Mouse (Mus musculus) inflammation-experienced regulatory T-cells (primary cell): ENCODE measurements around the gene Pilra. TPM values are rescaled to one million over a fixed set of nuclear protein-coding genes. Genes with fewer than 3 reads are reported as not detected.

Experiments
- polyA plus RNA-seq, 2 experiments: library from polyadenylated mRNA; unstranded; fragments of 100-300 nt; shearing (Covaris generic); gene quantifications; one replicate each; pipeline ENCODE4 v1.2.1; 2017

Gene Pilra
- polyA plus RNA-seq = 1 to 10 TPM in 1 of 2 experiments, under 1 TPM in 1; 0.36 to 4.3 TPM

GRCm38 (mm10) chr5:137835966-137836520 is at the start of gene Pilra:
TSS of gene Pilra (minus strand) at chr5:137836281.

DNA sequence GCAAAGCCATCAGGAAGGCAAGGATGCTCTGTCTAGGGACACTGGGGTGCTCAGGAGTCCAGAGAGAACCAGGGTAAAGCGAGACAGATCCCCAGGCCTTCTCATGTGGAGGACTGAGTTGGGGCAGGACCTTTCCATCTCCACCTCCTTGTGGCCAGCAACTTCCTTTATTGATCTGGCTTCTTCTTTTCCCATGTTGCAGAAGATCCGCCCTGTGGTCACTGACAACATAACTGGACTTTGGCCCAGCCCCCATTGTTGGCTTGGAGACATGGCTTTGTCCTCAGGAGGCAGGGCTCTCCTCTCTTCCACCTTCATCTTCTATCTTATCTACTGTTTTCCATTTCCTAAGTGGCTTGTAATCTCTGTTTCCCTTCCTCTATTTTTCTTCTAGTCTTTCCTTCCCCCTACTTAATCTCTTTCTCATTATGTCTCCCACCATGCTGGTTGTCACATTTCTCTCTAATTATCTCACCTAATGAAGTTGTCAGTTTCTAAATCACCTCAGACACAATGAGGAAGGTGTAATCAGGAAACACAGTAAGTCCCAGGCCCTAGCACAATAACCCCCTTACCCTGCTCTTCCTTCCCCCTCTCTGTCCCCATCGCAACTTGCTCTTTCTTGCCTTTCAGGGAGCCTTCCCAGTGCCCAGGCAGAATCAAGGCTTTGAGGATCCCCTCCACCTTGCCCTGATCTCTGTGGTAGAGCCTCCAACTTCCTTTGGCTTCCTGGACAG is 35.7 kb upstream of the Pilra start, which contains the start of gene Pilrb2:
Gene Pilrb2 (minus strand): TSS at position 172 of the 737 bp plus-strand sequence.

GRCm38 (mm10) chr5:137857960-137858710 is 22.1 kb upstream of the Pilra start, which contains the start of gene Pilrb1:
TSS of gene Pilrb1 (minus strand) at chr5:137858106.

DNA sequence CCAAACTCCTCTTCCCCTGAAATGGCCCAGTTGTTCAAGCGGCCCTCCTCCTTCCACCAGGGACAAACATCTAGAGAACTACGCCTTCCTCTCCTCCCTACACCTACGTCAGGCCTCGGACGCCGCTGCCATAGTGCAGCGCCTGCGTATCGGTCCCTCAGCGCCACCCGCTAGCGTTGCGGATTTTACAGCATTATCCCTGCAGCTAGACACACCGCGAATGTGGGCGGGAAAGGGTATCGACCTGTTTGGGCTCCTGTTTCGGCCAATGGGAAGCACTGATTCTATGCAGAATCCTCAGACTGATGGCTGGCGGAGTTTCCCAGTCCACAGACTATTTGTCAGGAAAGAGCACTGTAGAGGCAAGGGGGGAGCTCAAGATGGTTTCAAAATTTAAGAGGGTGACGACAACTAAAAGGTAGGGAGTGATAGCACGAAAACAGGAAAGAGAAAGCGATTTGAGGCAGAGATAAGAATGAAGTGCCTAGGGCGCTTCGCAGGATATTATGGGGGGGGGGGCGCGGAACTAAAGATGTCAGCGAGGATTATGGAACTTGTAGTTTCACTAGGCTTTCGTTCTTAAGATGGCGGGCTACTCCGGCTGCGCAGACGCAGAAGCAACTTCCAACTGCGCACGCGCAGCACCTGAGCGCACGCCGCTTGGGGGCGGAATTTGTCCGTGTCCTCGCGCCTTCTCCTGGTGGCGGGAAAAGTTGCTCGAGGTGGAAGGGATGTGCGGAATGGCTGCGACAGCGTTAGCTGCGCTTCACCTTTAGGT is 48.7 kb downstream of the Pilra start, which contains the start of the genes Mepce and Zcwpw1:
Gene Mepce (minus strand): TSS at position 505 of the 778 bp plus-strand sequence.
Gene Zcwpw1 (plus strand): TSS at position 648 of the 778 bp plus-strand sequence.

GRCm38 (mm10) chr5:137778635-137779034 is 57.4 kb downstream of the Pilra start, which contains the start of gene Ppp1r35:
TSS of gene Ppp1r35 (plus strand) at chr5:137778849.

Other genes starting within 250 kb of the Pilra start
- gene Mospd3, start 235.2 kb downstream of the Pilra start, polyA plus RNA-seq = 10 to 100 TPM; 85.5 to 87.9 TPM
- 1 to 10 TPM in 1 of 2 experiments, under 1 TPM in 1; 0.69 to 1.2 TPM for gene Pcolce, start 222.5 kb downstream of the Pilra start, polyA plus RNA-seq
- gene Fbxo24, start 207.3 kb downstream of the Pilra start, polyA plus RNA-seq = under 1 TPM; 0.33 to 0.52 TPM
- 100 to 1,000 TPM; 290 to 324 TPM for gene Lrch4, start 207.2 kb downstream of the Pilra start, polyA plus RNA-seq
- 10 to 100 TPM; 73.7 to 90.1 TPM for gene Gm20605, start 207.1 kb downstream of the Pilra start, polyA plus RNA-seq
- gene Sap25, start 194.9 kb downstream of the Pilra start, polyA plus RNA-seq = 100 to 1,000 TPM; 128 to 152 TPM
- under 1 TPM in 1 of 2 experiments, not detected in 1; 0.99 TPM for gene Irs3, start 190.6 kb downstream of the Pilra start, polyA plus RNA-seq
- 10 to 100 TPM; 24.5 to 38.9 TPM for gene Agfg2, start 151.6 kb downstream of the Pilra start, polyA plus RNA-seq
- 1 to 10 TPM in 1 of 2 experiments, under 1 TPM in 1; 0.16 to 1.3 TPM for gene Nyap1, start 94.7 kb downstream of the Pilra start, polyA plus RNA-seq
- 100 to 1,000 TPM; 338 to 405 TPM for gene Tsc22d4, start 90.6 kb downstream of the Pilra start, polyA plus RNA-seq
- 100 to 1,000 TPM; 101 to 106 TPM for gene Ppp1r35, start 57.4 kb downstream of the Pilra start, polyA plus RNA-seq
- 10 to 100 TPM; 34.7 to 39.4 TPM for gene Mepce, start 48.6 kb downstream of the Pilra start, polyA plus RNA-seq
- gene Zcwpw1, start 48.5 kb downstream of the Pilra start, polyA plus RNA-seq = 10 to 100 TPM; 10.4 to 23.8 TPM
- under 1 TPM in 1 of 2 experiments, not detected in 1; 0.56 TPM for gene Pilrb1, start 21.8 kb upstream of the Pilra start, polyA plus RNA-seq
- 1 to 10 TPM in 1 of 2 experiments, not detected in 1; 6.5 TPM for gene Pilrb2, start 35.5 kb upstream of the Pilra start, polyA plus RNA-seq
- gene Cyp3a13, start 85.3 kb upstream of the Pilra start, polyA plus RNA-seq = 1 to 10 TPM in 1 of 2 experiments, under 1 TPM in 1; 0.11 to 1.0 TPM
- under 1 TPM in 1 of 2 experiments, not detected in 1; 0.04 TPM for gene Gjc3, start 126.8 kb upstream of the Pilra start, polyA plus RNA-seq
- 1 to 10 TPM in 1 of 2 experiments, under 1 TPM in 1; 0.23 to 1.0 TPM for gene Azgp1, start 145.2 kb upstream of the Pilra start, polyA plus RNA-seq
- 1 to 10 TPM in 1 of 2 experiments, under 1 TPM in 1; 0.11 to 2.1 TPM for gene Smok3a, start 185.0 kb upstream of the Pilra start, polyA plus RNA-seq
- 1 to 10 TPM in 1 of 2 experiments, not detected in 1; 7.7 TPM for gene Smok3b, start 185.1 kb upstream of the Pilra start, polyA plus RNA-seq
- 1 to 10 TPM in 1 of 2 experiments, under 1 TPM in 1; 0.35 to 2.9 TPM for gene Smok3c, start 216.9 kb upstream of the Pilra start, polyA plus RNA-seq
- gene Zkscan1, start 248.8 kb upstream of the Pilra start, polyA plus RNA-seq = 10 to 100 TPM; 11.9 to 14.3 TPM